Mouse (Mus musculus): ENCODE results near the gene Ptk6. TPM values are rescaled to one million over a fixed set of nuclear protein-coding genes. Genes with fewer than 3 reads are reported as not detected.

Gene Ptk6
- polyA plus RNA-seq (2014; fragmentation: Nextera tagmentation; extraction: Ambion mirVana), result not detected in 2 replicates

DNA sequence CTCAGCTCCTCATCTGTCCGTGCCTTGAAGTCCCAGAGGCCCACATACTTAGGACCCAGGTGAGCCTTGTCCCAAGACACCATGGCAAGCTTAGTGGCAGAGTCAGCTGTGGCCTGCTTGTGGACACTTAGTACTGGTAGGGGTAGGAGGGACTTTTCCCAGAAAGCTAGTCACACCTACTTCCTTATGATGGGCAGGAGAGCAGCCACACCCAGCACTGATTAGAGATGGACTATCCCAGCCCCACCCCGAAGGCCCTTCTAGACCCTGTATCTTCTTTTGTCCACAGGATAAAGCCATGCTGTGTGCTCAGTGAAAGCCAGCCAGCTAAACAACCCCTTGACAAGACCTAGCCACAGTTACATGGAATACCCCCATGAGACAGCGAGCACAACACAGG, at the start of gene Ptk6:
Gene Ptk6 (minus strand): TSS at position 368 of the 400 bp plus-strand sequence.
- Histone ChIP-seq H3K4me2 (ENCODE audit: low read length) (no peak within 1 kb of the TSS), H3K4me3 (replicated peaks; ENCODE audit: low read depth, low read length) (no peak within 1 kb of the TSS), H3K27ac (replicated peaks; ENCODE audit: low read depth, low read length) (no peak within 1 kb of the TSS), H3K9me3 (ENCODE audit: control insufficient read depth, low read length) (no peaks in the 10 kb centered on the region), H3K27me3 (ENCODE audit: control insufficient read depth, insufficient read depth, low read length) (no peaks in the 10 kb centered on the region), H3K36me3 (ENCODE audit: control insufficient read depth, insufficient read depth, low read length) (no peaks in the 10 kb centered on the region), H3K9ac (replicated peaks; ENCODE audit: low read length) (no peak within 1 kb of the TSS), H3K4me1 (ENCODE audit: control insufficient read depth, insufficient read depth, low read length) (no peaks in the 10 kb centered on the region)
- no peak for ATAC-seq (ENCODE audit: low FRiP score, low TSS enrichment)
- 84% methylated on average over 3 of the region's 3 CpGs for WGBS
- DNase-seq, result no peak

DNA sequence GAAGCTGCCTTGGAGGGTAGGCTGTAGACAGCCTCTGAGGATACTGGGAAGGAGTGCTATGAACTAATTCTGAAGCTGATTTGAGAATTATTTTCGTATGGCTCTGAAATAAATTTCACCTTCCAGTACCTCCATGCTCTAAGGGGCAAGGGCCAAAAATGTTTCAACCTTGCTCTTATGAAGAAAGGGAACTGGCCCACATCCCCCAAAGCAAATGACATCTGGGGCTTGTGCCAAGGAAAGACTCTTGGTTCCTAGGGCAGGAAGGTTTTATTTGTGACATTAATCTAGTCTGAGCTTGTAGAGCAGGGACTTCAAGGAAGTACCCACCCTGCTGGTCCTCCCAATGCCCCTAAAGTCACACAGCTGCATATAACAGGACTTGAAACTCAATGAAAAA, 49.3 kb upstream of the Ptk6 start:
- peaks cover 52% of the 10 kb centered on the region for H3K36me3 ChIP-seq (ENCODE audit: control insufficient read depth, insufficient read depth, low read length)
- H3K27me3 ChIP-seq (ENCODE audit: control insufficient read depth, insufficient read depth, low read length), result no peaks in the 10 kb centered on the region
- no peak overlapping the region for H3K9ac ChIP-seq (replicated peaks; ENCODE audit: low read length)
- no peak overlapping the region for H3K4me2 ChIP-seq (ENCODE audit: low read length)
- WGBS, result 93% methylated on average over 1 of the region's 1 CpGs
- no peaks in the 10 kb centered on the region for H3K9me3 ChIP-seq (ENCODE audit: control insufficient read depth, low read length)
- no peaks in the 10 kb centered on the region for H3K4me1 ChIP-seq (ENCODE audit: control insufficient read depth, insufficient read depth, low read length)
- no peak overlapping the region for H3K4me3 ChIP-seq (replicated peaks; ENCODE audit: low read depth, low read length)
- ATAC-seq (ENCODE audit: low FRiP score, low TSS enrichment), result no peak
- no peak for DNase-seq
- H3K27ac ChIP-seq (replicated peaks; ENCODE audit: low read depth, low read length), result no peak overlapping the region

GRCm38 (mm10) chr2:181249217-181249616, 46.6 kb upstream of the Ptk6 start:
- no peak overlapping the region for H3K4me3 ChIP-seq (replicated peaks; ENCODE audit: low read depth, low read length)
- H3K4me1 ChIP-seq (ENCODE audit: control insufficient read depth, insufficient read depth, low read length), result no peaks in the 10 kb centered on the region
- no peak overlapping the region for H3K9ac ChIP-seq (replicated peaks; ENCODE audit: low read length)
- WGBS, result 92% methylated on average over 10 of the region's 10 CpGs
- no peak overlapping the region for H3K27ac ChIP-seq (replicated peaks; ENCODE audit: low read depth, low read length)
- H3K4me2 ChIP-seq (ENCODE audit: low read length), result no peak overlapping the region
- ATAC-seq (ENCODE audit: low FRiP score, low TSS enrichment) (no peak), DNase-seq (no peak)
- H3K27me3 ChIP-seq (ENCODE audit: control insufficient read depth, insufficient read depth, low read length), result no peaks in the 10 kb centered on the region
- H3K36me3 ChIP-seq (ENCODE audit: control insufficient read depth, insufficient read depth, low read length), result peaks cover 28% of the 10 kb centered on the region
- no peaks in the 10 kb centered on the region for H3K9me3 ChIP-seq (ENCODE audit: control insufficient read depth, low read length)

GRCm38 (mm10) chr2:181245031-181245430, 42.4 kb upstream of the Ptk6 start:
- H3K27ac ChIP-seq (replicated peaks; ENCODE audit: low read depth, low read length), result no peak overlapping the region
- ATAC-seq (ENCODE audit: low FRiP score, low TSS enrichment) (no peak), DNase-seq (no peak)
- H3K36me3 ChIP-seq (ENCODE audit: control insufficient read depth, insufficient read depth, low read length), result no peaks in the 10 kb centered on the region
- H3K9ac ChIP-seq (replicated peaks; ENCODE audit: low read length), result no peak overlapping the region
- no peak overlapping the region for H3K4me3 ChIP-seq (replicated peaks; ENCODE audit: low read depth, low read length)
- no peaks in the 10 kb centered on the region for H3K9me3 ChIP-seq (ENCODE audit: control insufficient read depth, low read length)
- 44% methylated on average over 2 of the region's 2 CpGs for WGBS
- H3K27me3 ChIP-seq (ENCODE audit: control insufficient read depth, insufficient read depth, low read length), result no peaks in the 10 kb centered on the region
- no peak overlapping the region for H3K4me2 ChIP-seq (ENCODE audit: low read length)
- H3K4me1 ChIP-seq (ENCODE audit: control insufficient read depth, insufficient read depth, low read length), result no peaks in the 10 kb centered on the region

DNA sequence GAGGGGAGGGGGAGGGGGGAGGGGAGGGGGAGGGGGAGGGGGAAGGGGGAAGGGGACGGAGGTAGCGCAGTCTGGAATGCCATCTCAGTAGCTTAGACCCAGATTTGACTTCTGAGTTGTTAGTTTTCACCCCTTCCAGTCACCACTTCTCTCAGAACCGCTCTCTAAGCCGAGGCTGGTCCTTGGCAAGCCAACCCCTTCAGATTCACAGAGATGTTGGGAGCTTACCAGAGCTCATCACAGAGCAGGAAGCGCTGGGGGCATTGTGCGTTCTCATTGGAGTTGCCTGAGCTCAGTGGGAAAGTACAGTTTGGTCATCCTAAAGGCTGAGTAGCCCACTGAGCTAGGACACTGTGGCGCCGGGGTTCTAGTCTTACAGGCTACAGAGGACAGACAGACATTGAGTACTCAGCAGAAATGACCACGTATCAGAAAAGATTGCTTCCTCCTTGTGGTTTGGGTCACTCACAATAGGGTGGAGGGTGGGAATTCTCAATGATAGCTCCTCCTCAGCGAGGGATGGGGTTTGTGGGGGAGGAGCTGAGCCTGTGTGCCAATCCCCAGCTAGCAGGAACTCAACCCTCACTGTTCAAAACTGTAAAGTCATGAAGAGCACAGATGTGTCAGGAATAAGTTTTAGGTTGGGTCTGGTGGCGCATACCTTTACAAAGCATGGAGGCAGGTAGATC, 41.3 kb upstream of the Ptk6 start:
- WGBS, result 34% methylated on average over 11 of the region's 11 CpGs
- Histone ChIP-seq H3K27ac (replicated peaks; ENCODE audit: low read depth, low read length) (no peak overlapping the region), H3K9ac (replicated peaks; ENCODE audit: low read length) (no peak overlapping the region), H3K4me3 (replicated peaks; ENCODE audit: low read depth, low read length) (no peak overlapping the region), H3K9me3 (ENCODE audit: control insufficient read depth, low read length) (no peaks in the 10 kb centered on the region), H3K27me3 (ENCODE audit: control insufficient read depth, insufficient read depth, low read length) (no peaks in the 10 kb centered on the region), H3K4me1 (ENCODE audit: control insufficient read depth, insufficient read depth, low read length) (no peaks in the 10 kb centered on the region), H3K36me3 (ENCODE audit: control insufficient read depth, insufficient read depth, low read length) (no peaks in the 10 kb centered on the region), H3K4me2 (ENCODE audit: low read length) (no peak overlapping the region)
- ATAC-seq (ENCODE audit: low FRiP score, low TSS enrichment) (no peak), DNase-seq (no peak)

GRCm38 (mm10) chr2:181242314-181242665, 39.7 kb upstream of the Ptk6 start:
- no peak overlapping the region for H3K4me3 ChIP-seq (replicated peaks; ENCODE audit: low read depth, low read length)
- H3K4me1 ChIP-seq (ENCODE audit: control insufficient read depth, insufficient read depth, low read length), result no peaks in the 10 kb centered on the region
- no peaks in the 10 kb centered on the region for H3K27me3 ChIP-seq (ENCODE audit: control insufficient read depth, insufficient read depth, low read length)
- H3K9ac ChIP-seq (replicated peaks; ENCODE audit: low read length), result no peak overlapping the region
- DNase-seq (no peak), ATAC-seq (ENCODE audit: low FRiP score, low TSS enrichment) (no peak)
- no peaks in the 10 kb centered on the region for H3K9me3 ChIP-seq (ENCODE audit: control insufficient read depth, low read length)
- H3K27ac ChIP-seq (replicated peaks; ENCODE audit: low read depth, low read length), result no peak overlapping the region
- H3K36me3 ChIP-seq (ENCODE audit: control insufficient read depth, insufficient read depth, low read length), result no peaks in the 10 kb centered on the region
- no peak overlapping the region for H3K4me2 ChIP-seq (ENCODE audit: low read length)
- WGBS, result 73% methylated on average over 3 of the region's 3 CpGs

DNA sequence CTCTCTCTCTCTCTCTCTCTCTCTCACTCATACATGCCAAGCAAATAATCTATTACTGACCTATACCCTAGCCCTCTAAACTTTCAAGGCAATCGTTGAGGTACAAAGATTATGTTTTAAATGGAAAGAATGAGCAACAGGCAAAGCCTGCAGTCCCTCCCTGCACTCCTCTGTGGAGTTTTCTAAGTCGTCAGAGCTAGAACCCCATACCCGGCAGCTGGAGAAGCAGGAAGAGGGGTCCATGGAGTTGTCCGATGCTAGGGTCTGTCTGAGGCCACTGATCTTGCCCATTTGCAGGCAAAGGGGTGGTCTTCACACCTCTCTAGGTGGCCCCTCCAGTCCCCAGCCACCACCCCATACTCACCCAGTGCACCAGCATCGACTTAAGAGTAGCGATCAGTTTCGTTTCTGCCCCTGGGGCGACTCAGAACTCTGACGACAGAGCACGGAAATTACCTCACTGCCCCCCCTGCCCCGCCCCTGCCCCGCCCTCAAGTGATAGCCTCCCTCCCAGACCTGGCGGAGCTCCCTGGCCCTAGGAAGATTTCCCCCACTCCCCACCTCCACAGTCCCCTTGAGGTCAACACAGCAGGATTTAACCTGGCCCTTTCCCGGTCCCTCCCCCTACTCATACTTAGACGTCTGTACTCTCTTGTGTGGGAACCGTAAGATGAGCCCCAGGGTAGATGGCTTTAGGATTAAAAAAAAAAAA, 39.2 kb upstream of the Ptk6 start, which contains the start of gene Helz2:
Gene Helz2 (minus strand): TSS at position 426 of the 712 bp plus-strand sequence.
- H3K4me1 ChIP-seq (ENCODE audit: control insufficient read depth, insufficient read depth, low read length), result no peaks in the 10 kb centered on the region
- 0 out of 2 replicates have a peak within 1 kb of the TSS, but pooled peaks have one; percentile 20 for H3K9ac ChIP-seq (replicated peaks; ENCODE audit: low read length)
- 15% methylated on average over 16 of the region's 16 CpGs for WGBS
- no peak within 1 kb of the TSS for H3K4me3 ChIP-seq (replicated peaks; ENCODE audit: low read depth, low read length)
- H3K27me3 ChIP-seq (ENCODE audit: control insufficient read depth, insufficient read depth, low read length), result no peaks in the 10 kb centered on the region
- H3K9me3 ChIP-seq (ENCODE audit: control insufficient read depth, low read length), result no peaks in the 10 kb centered on the region
- H3K36me3 ChIP-seq (ENCODE audit: control insufficient read depth, insufficient read depth, low read length), result no peaks in the 10 kb centered on the region
- ATAC-seq (ENCODE audit: low FRiP score, low TSS enrichment), result no peak
- H3K4me2 ChIP-seq (ENCODE audit: low read length), result peak within 1 kb of the TSS; percentile 33
- H3K27ac ChIP-seq (replicated peaks; ENCODE audit: low read depth, low read length), result no peak within 1 kb of the TSS
- no peak for DNase-seq

- H3K4me3 ChIP-seq (replicated peaks; ENCODE audit: low read depth, low read length), result no peak overlapping the region
- no peaks in the 10 kb centered on the region for H3K36me3 ChIP-seq (ENCODE audit: control insufficient read depth, insufficient read depth, low read length)
- no peak for DNase-seq
- no peaks in the 10 kb centered on the region for H3K4me1 ChIP-seq (ENCODE audit: control insufficient read depth, insufficient read depth, low read length)
- no peaks in the 10 kb centered on the region for H3K27me3 ChIP-seq (ENCODE audit: control insufficient read depth, insufficient read depth, low read length)
- 93% methylated on average over 13 of the region's 13 CpGs for WGBS
- no peak overlapping the region for H3K4me2 ChIP-seq (ENCODE audit: low read length)
- no peak overlapping the region for H3K27ac ChIP-seq (replicated peaks; ENCODE audit: low read depth, low read length)
- H3K9ac ChIP-seq (replicated peaks; ENCODE audit: low read length), result no peak overlapping the region
- ATAC-seq (ENCODE audit: low FRiP score, low TSS enrichment), result no peak
- no peaks in the 10 kb centered on the region for H3K9me3 ChIP-seq (ENCODE audit: control insufficient read depth, low read length)
These were observed 38.3 kb upstream of the Ptk6 start for GRCm38 (mm10) chr2:181240806-181241440.
